Mouse (Mus musculus): Measurements from ENCODE around the gene Ptcd3. TPM values are rescaled to one million over a fixed set of nuclear protein-coding genes. Genes with fewer than 3 reads are reported as not detected.
A peak's percentile ranks its signal among the peaks of the same experiment; 100 is the strongest.

Gene Ptcd3
- polyA plus RNA-seq, 1 experiment = 0.28 TPM

- Histone ChIP-seq H3K4me1 (ENCODE audit: control insufficient read depth) (peaks cover 32% of the 10 kb centered on the region), H3K4me3 (replicated peaks) (no peak overlapping the region), H3K36me3 (ENCODE audit: control insufficient read depth) (peaks cover 49% of the 10 kb centered on the region), H3K27me3 (ENCODE audit: control insufficient read depth) (no peaks in the 10 kb centered on the region), H3K9me3 (ENCODE audit: control insufficient read depth, low read length) (no peaks in the 10 kb centered on the region)
- TF ChIP-seq GATA1 (IDR thresholded peaks at IDR 0.05; ENCODE audit: low read length) (no peak), TAL1 (IDR thresholded peaks at IDR 0.05; ENCODE audit: low read length) (no peak)
These were observed 71.7 kb downstream of the Ptcd3 start for GRCm38 (mm10) chr6:71836811-71837210.

DNA sequence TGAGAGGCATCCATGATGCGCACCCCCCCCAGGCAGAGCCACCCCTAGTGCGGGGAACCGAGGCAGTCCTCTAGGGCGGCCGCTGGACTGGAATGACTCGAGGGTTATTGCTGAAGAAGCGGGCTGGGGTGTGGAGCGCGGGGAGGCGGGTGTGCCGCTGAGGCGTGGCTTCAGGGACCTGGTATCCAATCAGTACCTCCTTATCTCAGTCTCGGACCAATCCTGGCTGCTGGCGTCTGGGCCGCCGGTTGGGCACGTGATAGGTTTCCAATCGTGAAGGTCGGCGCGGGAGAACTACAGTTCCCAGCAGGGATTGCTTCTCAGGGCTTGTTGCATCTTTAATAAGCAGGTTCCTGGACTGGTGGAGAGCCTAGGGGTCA, 77.0 kb downstream of the Ptcd3 start:
- Histone ChIP-seq H3K4me3 (replicated peaks) (peak overlapping the region; percentile 79), H3K27me3 (ENCODE audit: control insufficient read depth) (peaks cover 10% of the 10 kb centered on the region), H3K36me3 (ENCODE audit: control insufficient read depth) (peaks cover 33% of the 10 kb centered on the region), H3K4me1 (ENCODE audit: control insufficient read depth) (peaks cover 30% of the 10 kb centered on the region), H3K9me3 (ENCODE audit: control insufficient read depth, low read length) (no peaks in the 10 kb centered on the region)
- TF ChIP-seq TAL1 (IDR thresholded peaks at IDR 0.05; ENCODE audit: low read length) (no peak), GATA1 (IDR thresholded peaks at IDR 0.05; ENCODE audit: low read length) (peak; percentile 61; the same call in 1 of the 2 replicates)

DNA sequence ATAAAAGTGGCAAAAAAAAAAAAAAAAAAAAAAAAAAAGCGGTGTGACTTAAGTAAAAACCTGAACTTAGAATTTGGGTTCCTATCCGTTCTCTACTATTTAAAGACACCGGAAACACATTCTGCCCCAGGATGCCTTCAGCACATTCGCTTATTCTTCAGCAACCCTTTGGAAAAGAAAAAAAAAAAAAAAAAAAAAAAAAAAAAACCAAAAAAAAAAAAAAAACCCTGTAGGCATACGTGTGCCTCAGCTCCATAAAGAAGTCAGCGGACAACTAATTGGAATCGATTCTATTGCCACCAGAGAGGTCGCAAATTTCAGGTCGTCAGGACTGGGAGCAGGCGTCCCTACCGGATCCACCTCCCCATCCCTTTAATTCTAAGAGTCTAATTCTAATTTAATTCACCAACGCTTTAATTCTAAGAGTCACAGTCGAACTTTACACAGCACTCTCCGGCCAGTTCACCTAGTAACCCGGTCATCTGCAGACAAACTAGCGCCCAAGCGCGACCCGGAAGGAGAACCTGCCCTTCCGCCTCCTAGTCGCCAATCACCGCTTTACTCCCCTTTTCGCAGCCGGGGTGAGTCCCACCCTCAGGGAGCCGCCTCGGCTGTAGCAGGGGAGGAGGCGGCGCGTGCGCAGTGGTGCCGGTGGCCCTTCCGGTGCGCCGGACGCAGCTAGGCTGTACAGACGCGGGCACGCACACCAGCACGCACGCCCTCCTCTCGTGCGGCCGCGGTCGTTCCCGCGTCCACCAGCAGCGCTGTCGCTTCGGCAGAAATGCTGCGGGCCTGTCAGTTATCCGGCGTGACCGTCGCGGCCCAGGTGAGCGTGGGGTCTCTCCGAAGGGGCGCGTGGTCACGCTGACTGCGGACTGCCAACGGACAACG, 77.6 kb downstream of the Ptcd3 start, which contains the start of gene Immt:
TSS of gene Immt (plus strand) at position 642 of the 891 bp plus-strand sequence.
- H3K36me3 ChIP-seq (ENCODE audit: control insufficient read depth) = peaks cover 26% of the 10 kb centered on the region
- TF ChIP-seq TAL1 (IDR thresholded peaks at IDR 0.05; ENCODE audit: low read length) (no peak), GATA1 (IDR thresholded peaks at IDR 0.05; ENCODE audit: low read length) (no peak)
- H3K9me3 ChIP-seq (ENCODE audit: control insufficient read depth, low read length) = no peaks in the 10 kb centered on the region
- H3K27me3 ChIP-seq (ENCODE audit: control insufficient read depth) = peaks cover 16% of the 10 kb centered on the region
- peaks cover 25% of the 10 kb centered on the region for H3K4me1 ChIP-seq (ENCODE audit: control insufficient read depth)
- H3K4me3 ChIP-seq (replicated peaks) = peak within 1 kb of the TSS; percentile 79

Other genes starting within 250 kb of the Ptcd3 start
- 0.01 TPM in 1 of 2 replicates, not detected in the other for gene Reep1, start 201.2 kb downstream of the Ptcd3 start, polyA plus RNA-seq (2012)
- gene Mrpl35, start 81.8 kb downstream of the Ptcd3 start, polyA plus RNA-seq (2012) = 0.22 and 0.51 TPM in 2 replicates
- gene Immt, start 77.4 kb downstream of the Ptcd3 start, polyA plus RNA-seq (2012) = 2.0 and 2.5 TPM in 2 replicates
- 0.27 and 0.50 TPM in 2 replicates for gene Polr1a, start 303 bp upstream of the Ptcd3 start, polyA plus RNA-seq (2012)
- 56.8 and 56.9 TPM in 2 replicates for gene St3gal5, start 188.8 kb upstream of the Ptcd3 start, polyA plus RNA-seq (2012)

Measured in erythroblast, embryonic 14.5 days (primary cell).